Mouse (Mus musculus) retina, postnatal 7 days (tissue): ENCODE data around the gene Usb1.

ENCODE experiments used
- DNase-seq: peaks from one replicate; pipeline ENCODE4 v3.0.0-alpha.2; 2012; ENCODE audit warnings: low read depth, low spot score

Usb1 gene

DNA sequence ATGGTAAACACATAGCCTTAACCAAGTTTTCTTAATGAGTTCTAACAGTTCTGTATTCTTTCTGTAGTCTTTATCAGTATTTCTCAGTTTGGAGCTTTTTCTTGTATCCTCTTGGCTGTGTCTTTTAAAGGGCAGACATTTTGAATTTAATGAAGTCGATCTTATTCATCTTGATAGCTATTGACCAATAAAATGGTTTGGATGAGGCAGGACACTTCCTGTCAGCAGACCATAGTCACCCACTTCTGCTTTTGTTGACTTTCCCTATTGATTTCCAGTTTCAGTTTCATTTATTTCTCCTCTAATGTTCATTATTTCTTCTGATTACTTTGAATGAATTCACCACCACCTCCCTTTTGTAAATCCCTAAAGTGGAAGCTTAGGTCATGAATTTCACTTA, 3.6 kb downstream of the Usb1 start:
- DNase-seq = no peak

- no peak for DNase-seq
Measured at GRCm38 (mm10) chr8:95336363-95336762, 4.3 kb downstream of the Usb1 start.

DNA sequence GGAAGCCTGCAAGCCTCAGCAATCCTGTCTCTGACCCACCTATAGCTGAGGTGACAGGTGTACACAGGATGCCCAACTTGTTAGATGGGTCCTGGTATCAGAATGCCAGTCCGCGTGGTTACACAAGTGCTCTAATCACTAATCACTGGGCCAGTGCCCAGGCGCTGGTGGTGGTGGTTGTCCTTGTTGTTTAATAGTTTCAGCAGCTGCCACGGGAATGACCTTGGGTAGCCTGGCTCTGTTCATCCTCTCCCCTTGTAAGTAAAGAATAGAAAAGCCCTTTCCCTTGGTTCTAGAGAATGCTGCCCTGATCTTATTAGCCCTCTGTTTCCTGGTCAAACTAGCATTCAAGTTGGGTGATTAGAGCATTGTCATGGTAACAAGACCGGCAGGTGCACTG, 9.6 kb downstream of the Usb1 start:
- no peak for DNase-seq

DNA sequence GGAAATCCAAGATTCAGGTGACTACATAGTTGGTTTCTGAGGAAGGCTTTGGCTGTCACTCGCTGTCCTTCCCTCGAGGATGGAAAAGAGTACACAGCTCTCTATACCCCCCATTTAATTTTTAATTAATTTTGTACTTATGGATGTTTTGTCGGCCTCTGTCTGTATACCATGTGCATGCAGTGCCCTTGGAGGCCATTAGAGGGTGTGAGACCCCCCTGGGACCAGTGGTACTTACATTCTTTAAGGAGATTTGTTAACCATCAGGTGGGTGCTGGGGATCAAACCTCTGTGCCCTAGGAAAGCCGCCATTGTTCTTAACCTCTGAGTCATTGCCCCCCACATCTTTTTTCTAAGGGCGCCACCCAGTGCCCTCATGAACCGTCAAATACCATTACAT, 12.6 kb downstream of the Usb1 start:
- DNase-seq = no peak

- DNase-seq = peak; percentile 72
Measured at GRCm38 (mm10) chr8:95346643-95347545, 14.8 kb downstream of the Usb1 start.

GRCm38 (mm10) chr8:95348356-95348755, 16.3 kb downstream of the Usb1 start:
- DNase-seq = no peak

- no peak for DNase-seq
Measured at GRCm38 (mm10) chr8:95348811-95349630, 16.9 kb downstream of the Usb1 start.

- no peak for DNase-seq
Measured at GRCm38 (mm10) chr8:95351461-95351860, 19.4 kb downstream of the Usb1 start.

- DNase-seq = no peak
Measured at GRCm38 (mm10) chr8:95352151-95352870, 20.2 kb downstream of the Usb1 start, which contains the start of gene Mmp15. TSS of gene Mmp15 (plus strand) at chr8:95352268.

- DNase-seq = peak; percentile 62
Measured at GRCm38 (mm10) chr8:95352871-95353866, 21.1 kb downstream of the Usb1 start.

- no peak for DNase-seq
Measured at GRCm38 (mm10) chr8:95354606-95355005, 22.5 kb downstream of the Usb1 start.

DNA sequence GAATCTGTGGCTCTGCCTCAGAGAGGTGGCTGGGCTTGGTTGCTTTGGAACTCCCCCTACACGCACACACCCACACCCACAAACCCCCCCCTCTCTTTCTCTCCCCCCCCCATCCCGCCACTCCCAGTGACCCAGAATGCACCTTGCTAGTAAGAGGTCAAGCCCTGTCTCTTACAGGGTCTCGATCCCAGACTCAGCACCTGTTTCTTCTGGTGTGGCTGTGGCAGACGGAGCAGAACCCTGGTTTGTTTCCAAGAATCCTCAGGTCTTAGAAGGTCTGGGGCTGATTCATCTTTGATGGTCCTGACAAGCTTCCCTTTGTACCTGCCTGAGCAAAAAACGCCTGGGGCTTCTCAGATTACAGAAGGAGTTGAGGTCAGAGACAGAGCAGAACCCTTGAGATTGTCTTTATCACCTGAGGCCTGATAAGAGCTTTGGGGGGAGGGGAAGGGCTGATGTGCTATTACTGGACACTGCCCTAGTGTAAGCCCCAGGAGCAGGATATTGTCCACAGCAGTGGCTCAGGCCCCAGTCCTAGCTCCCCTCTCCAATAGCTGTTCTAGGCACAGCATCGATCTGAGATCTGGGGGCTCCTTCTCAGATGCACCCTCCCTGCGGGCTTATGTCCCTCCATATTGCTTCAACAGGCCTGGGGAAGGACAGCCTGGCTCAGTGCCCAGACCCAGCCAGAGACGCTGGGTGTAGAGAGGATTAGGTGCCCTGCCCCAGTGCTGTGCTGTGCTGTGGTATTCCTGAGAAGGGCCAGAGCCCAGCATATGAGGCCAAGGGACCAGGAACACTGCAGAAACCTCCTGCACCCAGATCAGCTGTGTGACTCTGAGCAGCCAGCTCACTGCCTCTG, 26.7 kb downstream of the Usb1 start:
- DNase-seq = no peak

DNA sequence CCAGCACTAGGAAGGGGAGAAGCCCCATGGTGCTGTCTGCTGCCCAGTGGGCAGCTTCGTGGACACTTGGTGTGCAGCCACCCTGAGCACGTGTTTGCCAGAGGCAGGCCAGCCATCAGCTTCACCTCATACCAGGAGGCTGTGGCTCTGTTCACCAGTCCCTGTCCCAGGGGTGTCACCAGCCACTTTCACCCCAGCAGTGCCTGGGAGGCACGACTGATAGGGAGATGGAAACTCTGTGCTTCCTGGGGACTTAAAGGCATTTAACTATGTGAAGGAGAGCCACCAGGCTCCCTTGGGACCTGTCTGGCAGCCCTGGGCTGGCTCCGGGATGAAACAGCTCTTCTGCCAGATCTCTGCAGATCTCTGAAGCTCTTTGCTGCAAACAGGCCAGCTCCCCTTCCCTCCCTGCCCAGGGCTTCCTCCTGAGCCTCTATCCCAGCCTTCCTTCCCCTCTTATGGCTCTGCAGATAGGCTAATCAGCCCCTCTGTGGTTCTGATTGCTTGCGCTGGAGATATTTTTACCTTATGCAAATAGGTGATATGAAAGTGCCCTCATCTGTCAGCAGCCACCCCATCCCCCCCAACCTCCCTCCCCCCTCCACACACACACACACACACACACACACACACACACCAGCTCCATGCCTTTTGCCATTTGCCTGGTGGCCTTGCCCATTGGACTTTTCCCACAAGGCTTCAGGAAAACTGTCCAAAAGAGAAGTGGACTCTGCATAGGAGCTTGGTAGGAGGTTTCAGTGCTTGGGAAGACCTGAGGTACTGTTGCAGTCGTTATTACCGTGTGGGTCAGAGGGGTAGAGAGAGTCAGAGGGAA, 28.3 kb downstream of the Usb1 start:
- no peak for DNase-seq

GRCm38 (mm10) chr8:95361016-95361341, 28.9 kb downstream of the Usb1 start:
- DNase-seq = no peak

DNA sequence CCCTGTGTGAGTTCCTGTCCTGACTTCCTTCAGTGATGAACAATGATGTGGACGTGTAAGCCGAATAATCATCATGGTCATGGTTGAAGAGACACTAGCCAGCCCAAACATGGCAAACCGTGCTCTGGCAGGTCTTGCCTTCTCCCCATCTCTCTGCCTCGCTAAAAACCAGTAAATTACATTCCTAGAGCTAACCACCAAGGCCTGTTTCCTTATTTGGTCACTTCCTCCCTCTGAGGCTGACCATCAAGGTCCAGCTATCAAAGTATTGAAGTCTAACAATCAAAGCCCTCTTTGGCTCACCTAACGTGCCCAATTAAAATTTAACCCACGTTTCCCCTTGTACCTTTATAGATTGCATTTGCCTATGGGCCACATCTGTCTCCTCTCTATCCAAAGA, 30.2 kb downstream of the Usb1 start:
- DNase-seq = no peak

GRCm38 (mm10) chr8:95363849-95364248, 31.8 kb downstream of the Usb1 start:
- DNase-seq = no peak

GRCm38 (mm10) chr8:95369581-95370326, 37.7 kb downstream of the Usb1 start:
- no peak for DNase-seq

DNA sequence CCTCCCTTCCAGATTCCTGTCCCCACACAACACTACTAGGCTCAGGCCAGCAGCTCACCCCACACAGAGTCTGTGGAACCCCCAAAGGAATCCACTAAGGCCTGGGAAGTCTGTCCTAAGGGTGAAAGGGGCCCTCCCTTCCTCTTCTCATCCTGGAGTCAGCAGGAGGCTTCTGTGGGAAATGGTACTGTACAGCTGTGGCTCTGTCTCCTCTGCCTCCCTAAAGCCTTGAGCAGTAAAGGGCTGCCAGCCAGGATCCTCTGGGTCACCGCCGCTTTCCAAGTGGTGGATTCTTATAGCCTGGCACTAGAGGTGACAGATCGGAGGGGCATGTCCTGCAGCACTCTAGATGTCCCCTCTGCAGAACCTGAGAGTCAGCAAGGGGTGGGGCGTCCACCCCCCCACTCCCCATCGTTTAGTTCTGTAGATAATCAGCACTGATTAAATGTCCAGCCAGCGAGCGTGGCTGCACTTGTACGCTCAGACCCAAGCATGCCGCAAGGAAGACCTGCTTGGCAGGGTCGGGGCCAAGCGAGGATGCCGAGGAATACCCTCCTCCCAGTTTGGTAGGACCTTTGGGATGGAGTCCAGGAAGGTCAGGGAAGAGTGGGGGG, 41.4 kb downstream of the Usb1 start:
- DNase-seq = no peak
